Mouse (Mus musculus) lung, embryonic 14.5 days (tissue): ENCODE data around the gene Cox18. TPM values are rescaled to one million over a fixed set of nuclear protein-coding genes. Genes with fewer than 3 reads are reported as not detected.
"Not testable (repeated sequence)": the region's sequence is repeated elsewhere in the genome, so short reads cannot be mapped to it uniquely, and the experiment has no call there.

Experiments used
- ATAC-seq: fragments of 200-750 bp; cut with Nextera tagmentation; 2 replicates; pipeline ENCODE4 v1.8.0; 2017; ENCODE audit warnings: mild to moderate bottlenecking, moderate TSS enrichment, moderate library complexity; ENCODE audit not compliant: insufficient read depth
- DNase-seq: peaks from one replicate; pipeline ENCODE4 v3.0.0-alpha.2; 2015
- H3K27ac ChIP-seq: fragments of 300-500 bp; sonication (generic); 2 replicates; pipeline ENCODE4 v1.5.1; 2014; ENCODE audit warnings: low read depth, mild to moderate bottlenecking, moderate library complexity
- H3K27me3 ChIP-seq: fragments of 300-500 bp; sonication (generic); 2 replicates; pipeline ENCODE4 v1.6.1; 2014; ENCODE audit warnings: low read length, control low read depth; ENCODE audit not compliant: insufficient read depth
- H3K36me3 ChIP-seq: fragments of 300-500 bp; sonication (generic); 2 replicates; pipeline ENCODE4 v1.6.1; 2014; ENCODE audit warnings: control low read depth; ENCODE audit not compliant: insufficient read depth
- H3K4me1 ChIP-seq: fragments of 300-500 bp; sonication (generic); 2 replicates; pipeline ENCODE4 v1.6.1; 2014; ENCODE audit warnings: antibody characterized with exemption, control low read depth; ENCODE audit not compliant: insufficient read depth
- H3K4me2 ChIP-seq: fragments of 300-500 bp; sonication (generic); 2 replicates; pipeline ENCODE4 v1.6.1; 2014; ENCODE audit warnings: mild to moderate bottlenecking
- H3K4me3 ChIP-seq: fragments of 300-500 bp; sonication (generic); 2 replicates; pipeline ENCODE4 v1.5.1; 2014; ENCODE audit warnings: low read depth, low read length
- H3K9ac ChIP-seq: fragments of 300-500 bp; sonication (generic); 2 replicates; pipeline ENCODE4 v1.6.1; 2014
- H3K9me3 ChIP-seq: fragments of 300-500 bp; sonication (generic); 2 replicates; pipeline ENCODE4 v1.6.1; 2016; ENCODE audit warnings: low read depth, low read length, control low read depth
- CTCF ChIP-seq: IDR thresholded peaks from 2 replicates; pipeline ENCODE4 v1.5.1; 2016; ENCODE audit warnings: antibody characterized with exemption, low read depth
- WGBS: fragments of 180-500 bp; shearing (Covaris S2); extraction: QIAGEN DNeasy Blood & Tissue Kit; methylation state at CpG from one replicate; pipeline ENCODE4 v1.1.7; 2014; 5-methylcytosine and 5-hydroxymethylcytosine counted together
- polyA plus RNA-seq: library from polyadenylated mRNA; unstranded; fragments of >200 nt; fragmentation: Nextera tagmentation; extraction: Ambion mirVana; gene quantifications from 2 replicates; pipeline ENCODE4 v1.2.1, GENCODE M21; 2014

Cox18 gene
- polyA plus RNA-seq: 33.8 and 39.9 TPM in 2 replicates

GRCm38 (mm10) chr5:90223534-90224381 is at the start of gene Cox18:
Gene Cox18, minus strand, starts transcription at chr5:90224001.
- peak; percentile 30; the same call in 1 of the 2 replicates for TF ChIP-seq CTCF
- WGBS: under 1% methylated on average over 62 of the region's 62 CpGs
- H3K36me3 ChIP-seq: peaks cover 59% of the 10 kb centered on the region

GRCm38 (mm10) chr5:90262230-90262629 is 38.4 kb upstream of the Cox18 start:
- H3K4me2 ChIP-seq, DNase-seq, ATAC-seq, H3K27me3 ChIP-seq, H3K4me3 ChIP-seq, H3K4me1 ChIP-seq, H3K27ac ChIP-seq, H3K9me3 ChIP-seq, H3K9ac ChIP-seq: not testable (repeated sequence)
- WGBS: 77% methylated on average over 2 of the region's 2 CpGs
- peaks cover 85% of the 10 kb centered on the region for H3K36me3 ChIP-seq

More at GRCm38 (mm10) chr5:90223534-90224381, at the start of gene Cox18:
- Histone ChIP-seq H3K4me1 (no peaks in the 10 kb centered on the region), H3K4me3 (peak within 1 kb of the TSS; percentile 79), H3K27ac (peak within 1 kb of the TSS; percentile 94), H3K27me3 (no peaks in the 10 kb centered on the region), H3K9ac (peak within 1 kb of the TSS; percentile 82), H3K9me3 (no peaks in the 10 kb centered on the region), H3K4me2 (peak within 1 kb of the TSS; percentile 68)
- ATAC-seq (peak; percentile 98), DNase-seq (peak; percentile 100)

- Histone ChIP-seq H3K9ac (no peak overlapping the region), H3K4me2 (no peak overlapping the region), H3K4me1 (no peaks in the 10 kb centered on the region), H3K27me3 (no peaks in the 10 kb centered on the region), H3K36me3 (peaks cover 97% of the 10 kb centered on the region), H3K4me3 (no peak overlapping the region), H3K9me3 (no peaks in the 10 kb centered on the region), H3K27ac (no peak overlapping the region)
- no peak for ATAC-seq
- no peak for TF ChIP-seq CTCF
- no peak for DNase-seq
- WGBS: 91% methylated on average over 3 of the region's 3 CpGs
Measured at GRCm38 (mm10) chr5:90257023-90257422, 33.2 kb upstream of the Cox18 start.

DNA sequence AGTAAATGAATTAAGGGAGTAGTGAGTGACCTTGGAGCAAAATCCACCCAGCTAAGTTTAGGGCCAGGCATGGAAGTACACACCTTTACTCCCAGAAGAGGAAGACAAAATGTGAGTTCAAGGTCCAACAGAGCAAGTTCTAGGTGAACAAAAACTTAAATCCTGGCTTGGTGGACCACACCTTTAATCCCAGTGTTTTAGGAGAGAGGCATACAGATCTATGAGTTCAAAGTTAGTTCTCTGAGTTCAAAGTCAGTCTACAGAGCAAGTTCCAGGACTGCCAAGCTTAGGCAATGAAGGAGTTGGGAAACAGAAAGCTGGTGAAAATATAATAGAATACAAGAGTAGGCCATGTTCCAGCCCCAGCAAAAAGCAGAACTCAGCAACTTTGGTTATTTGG is 23.7 kb upstream of the Cox18 start:
- TF ChIP-seq CTCF: no peak
- no peaks in the 10 kb centered on the region for H3K27me3 ChIP-seq
- H3K9me3 ChIP-seq: no peaks in the 10 kb centered on the region
- H3K4me2 ChIP-seq: no peak overlapping the region
- no peak overlapping the region for H3K9ac ChIP-seq
- ATAC-seq (no peak), DNase-seq (no peak)
- H3K36me3 ChIP-seq: peaks cover 77% of the 10 kb centered on the region
- H3K4me1 ChIP-seq: no peaks in the 10 kb centered on the region
- no peak overlapping the region for H3K4me3 ChIP-seq
- H3K27ac ChIP-seq: no peak overlapping the region

DNA sequence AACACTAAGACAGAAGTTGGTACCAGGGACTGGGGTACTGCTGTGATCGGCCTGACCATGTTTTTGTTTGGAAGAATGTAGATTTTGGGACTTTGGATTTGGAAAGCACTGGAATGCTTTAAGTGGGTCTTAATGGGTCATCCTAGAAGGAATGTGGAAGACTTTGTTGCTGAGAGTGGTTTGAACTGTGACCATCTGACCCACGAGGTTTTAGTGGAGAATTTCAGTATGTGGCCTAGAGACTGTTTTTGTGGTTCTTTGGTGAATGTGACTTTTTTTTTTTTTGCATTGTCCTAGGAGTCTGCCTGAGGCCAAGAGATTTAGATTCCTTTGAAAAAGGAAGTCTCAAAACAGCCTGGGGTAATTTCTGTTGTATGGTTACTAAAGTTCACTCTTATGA is 23.2 kb upstream of the Cox18 start:
- DNase-seq: no peak
- Histone ChIP-seq H3K27ac (no peak overlapping the region), H3K4me1 (no peaks in the 10 kb centered on the region), H3K4me3 (no peak overlapping the region), H3K27me3 (no peaks in the 10 kb centered on the region), H3K36me3 (peaks cover 77% of the 10 kb centered on the region), H3K4me2 (no peak overlapping the region), H3K9ac (no peak overlapping the region), H3K9me3 (no peaks in the 10 kb centered on the region)
- WGBS: 79% methylated on average over 2 of the region's 2 CpGs
- TF ChIP-seq CTCF: no peak
- no peak for ATAC-seq

DNA sequence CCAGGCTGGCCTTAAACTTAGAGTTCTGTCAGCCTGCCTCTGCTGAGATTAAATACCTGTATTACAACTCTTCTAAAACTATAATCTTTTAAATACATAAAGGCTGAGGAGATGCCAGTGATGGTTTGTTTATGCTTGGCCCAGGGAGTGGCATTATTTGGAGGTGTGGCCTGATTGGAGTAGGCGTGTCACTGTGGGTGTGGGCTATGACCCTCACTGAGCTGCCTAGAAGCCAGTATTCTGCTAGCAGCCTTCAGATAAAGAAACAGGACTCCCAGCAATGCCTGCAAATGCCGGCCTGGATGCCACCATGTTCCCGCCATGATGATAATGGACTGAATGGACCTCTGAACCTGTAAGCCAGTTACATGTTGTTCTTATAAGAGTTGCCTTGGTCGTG is 22.8 kb upstream of the Cox18 start:
- Histone ChIP-seq H3K4me2 (no peak overlapping the region), H3K4me3 (no peak overlapping the region), H3K9ac (no peak overlapping the region), H3K27ac (no peak overlapping the region), H3K4me1 (no peaks in the 10 kb centered on the region), H3K27me3 (no peaks in the 10 kb centered on the region), H3K9me3 (no peaks in the 10 kb centered on the region), H3K36me3 (peaks cover 77% of the 10 kb centered on the region)
- DNase-seq (no peak), ATAC-seq (no peak)
- TF ChIP-seq CTCF: no peak
- WGBS: 77% methylated on average over 4 of the region's 4 CpGs

DNA sequence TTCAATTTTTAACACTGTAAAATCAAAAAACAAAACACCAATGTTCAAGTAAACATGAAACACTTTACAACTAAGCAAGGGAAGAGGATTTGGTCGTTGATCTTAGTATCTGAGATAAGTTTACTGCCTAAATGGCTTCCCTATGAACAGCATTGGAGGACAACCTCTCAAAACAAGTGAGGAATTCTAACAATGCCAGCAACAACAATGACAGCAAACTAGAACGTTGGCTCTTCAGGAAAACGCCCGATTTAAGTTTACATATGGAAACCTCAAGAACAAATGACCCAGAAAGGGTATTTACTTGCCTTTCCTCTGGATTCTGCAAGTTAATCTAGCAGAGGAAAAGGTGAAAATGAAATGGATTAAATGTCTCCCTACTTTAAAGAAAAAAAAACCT is 21.6 kb upstream of the Cox18 start:
- no peak for ATAC-seq
- no peak overlapping the region for H3K27ac ChIP-seq

More for the DNA sequence above, 21.6 kb upstream of the Cox18 start:
- no peak for DNase-seq
- no peak overlapping the region for H3K4me2 ChIP-seq
- no peaks in the 10 kb centered on the region for H3K4me1 ChIP-seq
- H3K27me3 ChIP-seq: no peaks in the 10 kb centered on the region
- no peak overlapping the region for H3K9ac ChIP-seq
- no peaks in the 10 kb centered on the region for H3K9me3 ChIP-seq
- TF ChIP-seq CTCF: no peak
- 57% methylated on average over 4 of the region's 4 CpGs for WGBS
- no peak overlapping the region for H3K4me3 ChIP-seq
- peaks cover 76% of the 10 kb centered on the region for H3K36me3 ChIP-seq
